Mouse (Mus musculus) hindbrain, embryonic 11.5 days (tissue): ENCODE measurements at regions not wholly inside any gene's neighbourhood (a gene's known extent, or its start where the extent isn't known, plus 50 kb on each side); places are given as distances from the start of the nearest gene placed in this dataset.

Source experiments
- ATAC-seq: fragments of 200-750 bp; cut with Nextera tagmentation; 2 replicates; pipeline ENCODE4 v1.8.0; 2017; ENCODE audit warnings: mild to moderate bottlenecking, moderate TSS enrichment, moderate library complexity; ENCODE audit not compliant: low FRiP score
- DNase-seq: peaks from one replicate; pipeline ENCODE4 v3.0.0-alpha.2; 2015; ENCODE audit warnings: low spot score
- H3K27ac ChIP-seq: fragments of 300-500 bp; sonication (generic); 2 replicates; pipeline ENCODE4 v1.5.1; 2014; ENCODE audit warnings: mild to moderate bottlenecking, low read depth, low read length
- H3K27me3 ChIP-seq: fragments of 300-500 bp; sonication (generic); 2 replicates; pipeline ENCODE4 v1.6.1; 2014; ENCODE audit warnings: mild to moderate bottlenecking, low read length, moderate library complexity, mixed read lengths; ENCODE audit not compliant: control insufficient read depth, insufficient read depth
- H3K36me3 ChIP-seq: fragments of 300-500 bp; sonication (generic); 2 replicates; pipeline ENCODE4 v1.6.1; 2014; ENCODE audit warnings: mild to moderate bottlenecking, low read length, moderate library complexity, mixed read lengths; ENCODE audit not compliant: control insufficient read depth, insufficient read depth
- H3K4me1 ChIP-seq: fragments of 300-500 bp; sonication (generic); replicated peaks from 2 replicates; pipeline ENCODE4 v1.6.1; 2014; ENCODE audit warnings: low read length, mixed read lengths; ENCODE audit not compliant: control insufficient read depth, insufficient read depth
- H3K4me2 ChIP-seq: fragments of 300-500 bp; sonication (generic); replicated peaks from 2 replicates; pipeline ENCODE4 v1.6.1; 2014; ENCODE audit warnings: mild to moderate bottlenecking, low read depth, low read length
- H3K4me3 ChIP-seq: fragments of 300-500 bp; sonication (generic); 2 replicates; pipeline ENCODE4 v1.5.1; 2014; ENCODE audit warnings: low read depth, low read length
- H3K9ac ChIP-seq: fragments of 300-500 bp; sonication (generic); 2 replicates; pipeline ENCODE4 v1.6.1; 2014; ENCODE audit warnings: low read depth, low read length
- H3K9me3 ChIP-seq: fragments of 300-500 bp; sonication (generic); 2 replicates; pipeline ENCODE4 v1.6.1; 2016; ENCODE audit warnings: low read length; ENCODE audit not compliant: control insufficient read depth
- WGBS: fragments of 180-500 bp; shearing (Covaris S2); extraction: QIAGEN DNeasy Blood & Tissue Kit; methylation state at CpG from one replicate; pipeline ENCODE4 v1.1.7; 2014; 5-methylcytosine and 5-hydroxymethylcytosine counted together

GRCm38 (mm10) chr13:37712908-37713496 lies 65.2 kb upstream of the Rreb1 start:
- 91% methylated on average over 4 of the region's 4 CpGs for WGBS

GRCm38 (mm10) chr13:37715058-37715712 lies 63.0 kb upstream of the Rreb1 start:
- ATAC-seq (no peak), DNase-seq (no peak)
- H3K4me1 ChIP-seq, result no peaks in the 10 kb centered on the region
- H3K27ac ChIP-seq, result no peak overlapping the region
- 50% methylated on average over 9 of the region's 9 CpGs for WGBS
- no peaks in the 10 kb centered on the region for H3K36me3 ChIP-seq
- no peaks in the 10 kb centered on the region for H3K27me3 ChIP-seq
- H3K4me3 ChIP-seq, result no peak overlapping the region
- no peak overlapping the region for H3K9ac ChIP-seq
- no peak overlapping the region for H3K4me2 ChIP-seq
- no peaks in the 10 kb centered on the region for H3K9me3 ChIP-seq

More at GRCm38 (mm10) chr13:37712908-37713496, 65.2 kb upstream of the Rreb1 start:
- no peaks in the 10 kb centered on the region for H3K27me3 ChIP-seq
- H3K4me3 ChIP-seq, result no peak overlapping the region
- H3K27ac ChIP-seq, result no peak overlapping the region
- no peak for ATAC-seq
- H3K9me3 ChIP-seq, result no peaks in the 10 kb centered on the region
- H3K4me1 ChIP-seq, result no peaks in the 10 kb centered on the region
- no peak for DNase-seq
- H3K4me2 ChIP-seq, result no peak overlapping the region
- no peaks in the 10 kb centered on the region for H3K36me3 ChIP-seq
- no peak overlapping the region for H3K9ac ChIP-seq

- H3K4me3 ChIP-seq, result no peak overlapping the region
- H3K4me2 ChIP-seq, result no peak overlapping the region
- no peaks in the 10 kb centered on the region for H3K27me3 ChIP-seq
- ATAC-seq (no peak), DNase-seq (no peak)
- no peak overlapping the region for H3K27ac ChIP-seq
- 79% methylated on average over 15 of the region's 15 CpGs for WGBS
- H3K36me3 ChIP-seq, result no peaks in the 10 kb centered on the region
- H3K9me3 ChIP-seq, result no peaks in the 10 kb centered on the region
- H3K9ac ChIP-seq, result no peak overlapping the region
- no peaks in the 10 kb centered on the region for H3K4me1 ChIP-seq
Observed at GRCm38 (mm10) chr13:37715770-37716693, 62.2 kb upstream of the Rreb1 start.

- no peak overlapping the region for H3K4me3 ChIP-seq
- H3K27me3 ChIP-seq, result no peaks in the 10 kb centered on the region
- H3K9me3 ChIP-seq, result no peaks in the 10 kb centered on the region
- ATAC-seq (no peak), DNase-seq (no peak)
- 80% methylated on average over 1 of the region's 1 CpGs for WGBS
- no peak overlapping the region for H3K4me2 ChIP-seq
- no peak overlapping the region for H3K9ac ChIP-seq
- no peak overlapping the region for H3K27ac ChIP-seq
- H3K36me3 ChIP-seq, result no peaks in the 10 kb centered on the region
- H3K4me1 ChIP-seq, result no peaks in the 10 kb centered on the region
Observed at GRCm38 (mm10) chr13:37717793-37718192, 60.4 kb upstream of the Rreb1 start.

- DNase-seq (no peak), ATAC-seq (no peak)
- H3K27me3 ChIP-seq, result no peaks in the 10 kb centered on the region
- no peak overlapping the region for H3K4me2 ChIP-seq
- no peak overlapping the region for H3K27ac ChIP-seq
- no peaks in the 10 kb centered on the region for H3K9me3 ChIP-seq
- no peak overlapping the region for H3K4me3 ChIP-seq
- no peak overlapping the region for H3K9ac ChIP-seq
- 79% methylated on average over 4 of the region's 4 CpGs for WGBS
- no peaks in the 10 kb centered on the region for H3K4me1 ChIP-seq
- H3K36me3 ChIP-seq, result no peaks in the 10 kb centered on the region
Observed at GRCm38 (mm10) chr13:37718364-37718763, 59.8 kb upstream of the Rreb1 start.
